Mouse (Mus musculus): Measurements from ENCODE around the gene Lpcat3. TPM values are rescaled to one million over a fixed set of nuclear protein-coding genes. Genes with fewer than 3 reads are reported as not detected.
A peak's percentile ranks its signal among the peaks of the same experiment; 100 is the strongest.

The Lpcat3 gene
- total RNA-seq, 2 experiments from 2014 or later = 42.3 to 45.3 TPM

DNA sequence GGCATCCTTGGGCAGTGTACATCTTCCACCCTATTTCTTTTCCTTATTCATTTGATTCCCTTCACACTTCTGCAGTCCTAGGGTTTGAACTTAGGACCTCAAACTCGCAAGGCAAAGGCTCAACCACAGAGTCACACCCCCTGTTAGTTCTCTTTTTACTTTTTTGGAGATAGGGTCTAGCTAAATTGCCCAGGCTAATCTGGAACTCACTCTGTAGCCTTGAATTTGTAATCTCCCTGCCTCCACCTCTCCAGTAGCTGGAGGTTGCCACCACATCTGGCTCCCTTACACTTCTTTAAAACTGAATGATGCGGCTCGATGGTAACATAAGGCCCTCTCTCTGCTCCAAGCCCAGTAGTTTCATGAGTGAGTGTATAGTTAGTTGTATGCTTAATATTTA is 71.6 kb downstream of the Lpcat3 start:
- DNase-seq (ENCODE audit: low spot score in 2 of 2) = no peak

DNA sequence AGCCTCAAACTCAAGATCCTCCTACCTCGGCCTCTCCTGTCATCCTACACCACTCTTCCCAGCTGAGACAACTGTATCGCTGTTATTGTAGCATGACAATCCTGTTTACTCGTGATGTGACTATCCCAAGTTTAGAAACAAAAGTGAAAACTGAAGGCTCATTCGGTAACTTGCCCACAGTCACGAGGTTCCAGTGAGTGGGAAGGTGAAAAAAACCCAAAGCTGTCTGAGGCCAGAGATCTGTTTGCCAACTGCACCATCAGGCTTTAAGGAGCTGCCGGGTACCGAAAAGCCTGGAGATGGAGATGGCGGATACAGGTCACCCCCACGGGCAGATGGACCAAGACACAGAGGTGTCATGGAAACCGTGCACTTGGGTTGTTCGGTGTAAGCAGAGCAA is 74.2 kb downstream of the Lpcat3 start:
- no peak for DNase-seq (ENCODE audit: low spot score in 2 of 2)

DNA sequence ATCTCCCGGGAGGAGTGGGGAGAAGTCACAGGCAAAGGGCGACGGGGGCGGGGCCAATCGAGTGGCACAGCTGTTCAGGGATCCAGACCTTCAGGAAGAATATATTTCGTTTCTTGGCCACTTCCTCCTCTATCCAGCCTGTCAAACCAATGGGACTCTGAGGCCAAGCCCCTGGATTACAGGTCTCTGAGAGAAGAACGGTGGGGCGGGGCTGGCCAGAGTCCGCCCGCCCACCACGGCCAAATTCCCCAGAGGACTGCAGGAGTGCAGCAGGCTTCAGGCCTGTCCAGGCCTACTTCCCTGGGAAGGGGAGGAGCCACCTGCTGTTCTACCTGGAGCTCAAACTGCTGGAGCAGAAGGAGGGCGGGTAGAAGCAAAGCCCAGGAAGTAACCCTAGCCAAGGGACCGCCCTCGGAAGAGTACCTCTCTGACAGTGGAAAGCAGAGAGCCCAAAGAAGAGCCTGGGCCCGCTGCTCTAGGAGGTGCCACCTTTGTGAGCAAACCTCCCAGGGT is 75.7 kb downstream of the Lpcat3 start, which contains the start of gene Ptpn6:
Gene Ptpn6, minus strand, starts transcription at position 204 of the 513 bp plus-strand sequence.
- no peak for DNase-seq (ENCODE audit: low spot score in 2 of 2)

DNA sequence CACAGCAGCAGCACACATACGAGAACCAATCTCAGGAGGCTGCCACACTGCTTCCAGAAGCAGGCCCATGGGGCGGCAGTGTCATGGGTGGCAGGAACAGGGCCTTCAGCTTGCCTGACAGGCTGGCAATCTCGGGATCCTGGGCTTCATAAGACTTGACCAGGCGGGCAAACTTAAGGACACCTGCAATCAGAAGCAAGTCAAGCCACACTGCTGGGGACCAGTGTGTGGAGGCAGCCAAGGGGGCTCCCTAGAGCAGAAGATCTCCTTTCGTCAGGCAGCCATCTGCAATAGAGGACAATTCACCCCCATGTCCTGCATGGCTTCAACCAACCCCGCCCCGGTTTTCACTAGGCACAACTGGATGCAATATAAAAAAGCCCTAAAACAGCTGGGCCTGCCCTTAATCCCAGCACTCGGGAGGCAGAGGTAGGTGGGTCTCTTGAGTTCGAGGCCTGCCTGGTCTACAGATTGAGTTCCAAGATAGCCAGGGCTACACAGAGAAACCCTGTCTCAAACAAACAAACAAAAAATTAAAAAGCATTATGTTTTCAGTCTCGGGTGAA is 76.5 kb downstream of the Lpcat3 start:
- DNase-seq (ENCODE audit: low spot score in 2 of 2) = no peak

DNA sequence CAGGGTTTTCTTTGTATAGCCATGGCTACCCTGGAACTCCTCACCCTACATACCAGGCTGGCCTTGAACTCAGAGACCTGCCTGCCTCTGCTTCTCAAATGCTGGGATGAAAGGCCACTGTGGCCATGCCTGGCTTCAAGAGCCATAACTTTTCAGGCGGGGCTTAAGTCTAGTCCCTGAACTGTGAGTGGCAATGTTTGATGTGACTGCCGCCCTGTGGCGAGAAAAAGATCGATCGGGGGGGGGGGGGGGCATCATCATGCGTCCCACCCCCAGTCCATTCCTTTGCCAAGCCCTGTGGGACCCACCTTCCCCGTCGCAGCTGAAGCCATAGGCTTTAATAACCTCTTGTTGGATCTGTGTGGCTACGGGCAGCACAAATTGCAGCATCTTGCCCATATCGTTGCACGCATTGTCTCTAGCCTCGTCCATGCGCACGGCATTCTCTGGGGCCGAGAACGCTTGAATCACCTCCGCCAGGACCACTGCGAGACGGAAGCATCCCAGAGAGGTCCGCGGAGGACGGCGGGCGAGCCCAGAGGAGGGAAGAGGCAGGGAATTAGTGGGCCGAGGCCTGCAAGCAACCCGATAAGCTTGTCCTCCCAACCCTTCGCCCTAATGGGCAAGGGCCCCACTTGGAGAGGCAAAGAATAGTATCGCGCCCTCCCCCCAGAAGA is 77.5 kb downstream of the Lpcat3 start:
- peak in 1 of 2 experiments; percentile 68 for DNase-seq (ENCODE audit: low spot score in 2 of 2)

DNA sequence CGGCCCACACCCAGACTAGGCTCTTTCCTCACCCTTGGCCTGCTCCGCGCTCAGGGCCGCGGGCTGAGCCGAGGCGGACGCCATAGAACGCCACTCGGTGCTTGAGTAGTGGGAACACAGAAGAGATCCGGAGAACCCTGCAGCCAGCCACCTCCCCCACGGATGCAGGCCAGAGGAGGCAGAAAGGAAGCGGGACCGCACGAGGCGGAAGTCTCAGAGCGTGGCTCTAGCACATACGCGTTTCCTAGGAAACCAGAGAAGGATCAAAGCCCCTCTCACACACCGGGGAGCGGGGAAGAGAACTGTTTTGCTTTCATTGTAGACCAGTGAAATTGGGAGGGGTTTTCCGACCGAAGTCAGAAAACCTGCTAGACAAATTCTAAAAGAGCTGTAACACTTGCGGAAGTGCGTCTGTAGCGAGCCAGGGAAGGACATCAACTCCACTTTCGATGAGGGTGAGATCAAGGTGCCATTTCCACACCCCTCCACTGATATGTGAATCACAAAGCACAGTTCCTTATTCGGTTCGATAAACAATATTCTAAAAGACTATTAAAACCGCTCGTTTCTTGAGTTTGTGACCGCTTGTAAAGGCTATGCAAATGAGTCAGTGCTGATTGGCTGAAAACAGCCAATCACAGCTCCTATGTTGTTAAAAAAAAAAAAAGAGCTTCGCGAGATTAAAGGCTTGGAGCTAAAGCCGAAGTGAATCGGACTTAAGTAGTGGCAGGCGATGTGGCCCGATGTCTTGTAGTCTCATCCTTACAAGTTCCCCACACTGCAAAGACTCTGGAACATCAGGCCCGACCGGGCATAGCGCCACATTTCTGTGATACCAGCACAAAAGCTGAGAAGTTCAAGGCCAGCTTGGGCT is 78.3 kb downstream of the Lpcat3 start, which contains the start of gene Grcc10:
Gene Grcc10, minus strand, starts transcription at position 487 of the 874 bp plus-strand sequence.
- peak; percentile 92 to 93 for DNase-seq (ENCODE audit: low spot score in 2 of 2)

DNA sequence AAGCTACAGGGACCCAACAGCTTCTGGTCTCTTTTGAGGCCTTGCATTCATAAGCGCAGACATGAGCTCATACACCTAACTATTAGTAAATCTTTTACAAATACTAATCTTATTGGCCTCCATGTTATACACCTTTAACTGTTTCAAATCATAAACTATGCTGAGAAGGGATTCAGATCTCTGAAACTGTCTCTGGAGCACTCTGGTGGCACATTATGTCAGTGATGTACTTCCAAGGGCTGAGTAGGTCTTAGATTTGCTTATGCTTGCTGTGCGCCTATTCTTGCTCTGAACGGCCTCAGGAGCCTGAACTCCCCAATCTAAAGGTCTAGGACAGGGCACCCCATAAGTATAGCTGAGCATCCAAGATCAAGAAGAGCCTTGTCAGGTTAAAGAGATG is 79.0 kb downstream of the Lpcat3 start:
- no peak for DNase-seq (ENCODE audit: low spot score in 2 of 2)

DNA sequence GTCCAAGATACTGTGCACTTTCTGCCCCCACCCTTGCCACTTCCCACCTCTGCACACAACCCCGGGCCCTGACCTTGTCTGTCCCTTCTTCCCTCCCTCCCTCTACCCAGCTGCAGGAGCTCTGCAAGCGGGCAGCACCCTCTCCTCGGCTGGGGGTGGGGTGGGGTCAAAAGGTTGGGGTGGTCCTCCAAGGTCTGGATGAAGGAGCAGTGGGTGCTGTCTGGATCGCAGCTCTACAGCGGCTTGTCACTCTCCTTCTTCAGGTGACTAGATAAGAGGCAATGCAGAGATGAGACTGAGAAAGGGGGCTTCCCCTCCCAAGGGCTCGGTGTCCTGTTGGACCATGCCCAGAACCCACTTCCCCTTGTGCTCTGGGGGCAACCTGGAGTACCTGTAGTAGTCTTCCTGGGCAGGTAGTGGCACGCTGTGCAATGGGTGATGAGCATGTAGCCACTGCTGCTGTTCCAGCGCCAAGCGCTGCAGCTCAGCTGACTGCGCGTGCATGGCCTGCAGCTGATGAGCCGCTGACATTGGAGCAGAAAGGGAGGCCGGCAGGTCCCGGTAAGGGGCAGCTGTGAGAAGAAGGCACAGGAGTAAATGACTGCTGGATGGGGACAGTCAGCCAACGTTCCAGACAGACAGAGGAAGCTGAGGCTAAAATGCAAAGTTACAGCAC is 80.2 kb downstream of the Lpcat3 start:
- no peak for DNase-seq (ENCODE audit: low spot score in 2 of 2)

DNA sequence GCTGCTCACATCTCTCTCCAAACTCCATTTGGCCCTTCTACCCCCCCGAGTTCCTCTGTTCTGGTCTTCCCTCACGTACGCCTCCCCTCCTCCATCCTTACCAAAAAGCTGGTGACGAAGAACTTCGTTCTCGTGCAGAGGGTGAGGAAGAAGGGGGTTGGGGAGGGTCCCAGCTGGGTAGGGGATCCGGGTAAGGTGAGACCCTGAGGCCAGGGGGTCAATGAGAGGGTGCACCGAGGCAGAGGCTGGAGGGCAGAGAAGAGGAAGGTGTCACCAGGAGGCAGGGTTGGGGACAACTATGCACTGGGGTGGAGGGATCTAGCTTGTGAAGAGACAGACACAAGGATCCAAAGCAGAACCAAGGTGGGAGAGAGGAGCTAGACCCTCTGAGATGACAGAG is 80.8 kb downstream of the Lpcat3 start:
- DNase-seq (ENCODE audit: low spot score in 2 of 2) = no peak

DNA sequence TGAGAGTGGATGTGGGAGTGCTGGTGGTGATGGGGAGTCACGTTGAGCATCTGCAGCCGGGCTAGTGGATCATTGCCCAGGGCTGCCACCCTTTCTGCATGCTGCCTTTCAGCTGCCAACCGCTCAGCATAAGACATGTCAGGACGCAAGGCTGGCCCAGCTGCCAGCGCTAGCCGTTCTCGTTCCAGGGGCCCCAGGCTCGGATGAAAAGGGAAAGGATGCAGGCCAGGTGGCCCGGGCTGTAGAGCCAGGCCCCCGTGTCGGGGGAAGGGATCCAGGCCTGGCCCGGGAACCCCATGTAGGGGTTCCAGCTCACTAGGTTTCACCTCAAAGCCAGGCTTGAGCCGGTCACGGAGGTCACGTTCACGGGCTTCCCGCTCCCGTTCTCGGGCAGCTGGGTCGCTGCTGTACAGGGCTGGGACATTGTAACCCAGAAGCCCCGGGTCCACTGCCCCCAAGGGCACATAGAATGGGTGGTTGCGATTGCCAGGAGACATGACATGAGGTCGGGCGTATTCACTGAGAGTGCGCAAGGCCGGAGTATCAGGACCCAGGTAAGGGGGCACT is 82.0 kb downstream of the Lpcat3 start:
- peak in 1 of 2 experiments; percentile 40 for DNase-seq (ENCODE audit: low spot score in 2 of 2)

DNA sequence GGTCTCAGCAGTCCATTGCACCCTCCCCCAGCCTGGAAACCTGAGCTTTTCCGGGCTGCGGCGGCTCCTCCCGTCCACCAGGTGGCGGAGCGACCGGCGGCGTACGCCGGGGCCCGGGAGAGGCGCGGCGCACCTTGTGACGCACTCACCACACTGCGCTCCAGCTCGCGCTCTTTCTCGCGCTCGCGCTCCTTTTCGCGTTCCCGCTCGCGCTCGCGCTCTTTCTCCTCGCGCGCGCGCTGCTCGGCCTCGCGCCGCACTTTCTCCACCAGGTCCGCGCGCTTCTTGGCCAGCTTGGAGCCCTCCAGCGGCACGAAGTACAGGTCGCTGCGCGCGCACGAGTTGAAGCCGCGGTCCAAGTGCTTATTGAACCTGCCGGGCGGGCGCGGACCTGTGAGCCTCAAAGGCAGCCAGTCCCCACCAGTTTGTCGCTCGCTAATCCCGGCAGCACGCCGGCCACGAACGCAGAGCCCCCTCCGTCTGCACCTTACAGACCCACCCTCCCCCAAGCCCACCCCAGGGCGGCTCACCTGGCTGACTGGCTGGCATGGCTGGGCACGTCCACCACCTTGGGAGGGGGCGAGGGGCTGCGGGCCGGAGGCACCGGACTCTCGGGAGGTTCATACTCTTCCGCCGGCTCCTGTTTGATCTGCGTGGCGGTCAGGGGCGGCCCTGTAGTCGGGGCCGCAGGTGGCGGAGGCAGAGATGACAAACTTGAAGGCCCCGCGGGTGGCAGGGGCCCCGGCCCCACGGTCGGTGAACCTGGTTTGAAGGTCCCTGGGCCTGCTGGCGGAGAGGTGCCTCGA is 82.9 kb downstream of the Lpcat3 start:
- DNase-seq (ENCODE audit: low spot score in 2 of 2) = peak; percentile 94

DNA sequence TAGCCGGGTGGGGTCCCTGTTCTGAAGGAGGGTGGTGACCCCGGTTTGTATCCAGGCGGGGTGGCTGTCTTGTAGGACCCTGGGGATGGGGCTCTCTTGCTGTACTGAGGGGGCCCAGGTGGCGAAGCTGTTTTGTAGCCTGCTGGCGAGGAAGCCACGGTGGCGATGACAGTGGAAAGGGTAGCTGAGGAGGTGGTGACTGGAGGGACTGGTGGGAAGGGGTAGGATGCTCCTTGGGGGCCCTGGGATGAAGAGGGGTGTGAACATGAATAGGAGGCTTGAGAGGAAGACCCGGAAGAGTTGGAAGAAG is 83.4 kb downstream of the Lpcat3 start:
- DNase-seq (ENCODE audit: low spot score in 2 of 2) = no peak

DNA sequence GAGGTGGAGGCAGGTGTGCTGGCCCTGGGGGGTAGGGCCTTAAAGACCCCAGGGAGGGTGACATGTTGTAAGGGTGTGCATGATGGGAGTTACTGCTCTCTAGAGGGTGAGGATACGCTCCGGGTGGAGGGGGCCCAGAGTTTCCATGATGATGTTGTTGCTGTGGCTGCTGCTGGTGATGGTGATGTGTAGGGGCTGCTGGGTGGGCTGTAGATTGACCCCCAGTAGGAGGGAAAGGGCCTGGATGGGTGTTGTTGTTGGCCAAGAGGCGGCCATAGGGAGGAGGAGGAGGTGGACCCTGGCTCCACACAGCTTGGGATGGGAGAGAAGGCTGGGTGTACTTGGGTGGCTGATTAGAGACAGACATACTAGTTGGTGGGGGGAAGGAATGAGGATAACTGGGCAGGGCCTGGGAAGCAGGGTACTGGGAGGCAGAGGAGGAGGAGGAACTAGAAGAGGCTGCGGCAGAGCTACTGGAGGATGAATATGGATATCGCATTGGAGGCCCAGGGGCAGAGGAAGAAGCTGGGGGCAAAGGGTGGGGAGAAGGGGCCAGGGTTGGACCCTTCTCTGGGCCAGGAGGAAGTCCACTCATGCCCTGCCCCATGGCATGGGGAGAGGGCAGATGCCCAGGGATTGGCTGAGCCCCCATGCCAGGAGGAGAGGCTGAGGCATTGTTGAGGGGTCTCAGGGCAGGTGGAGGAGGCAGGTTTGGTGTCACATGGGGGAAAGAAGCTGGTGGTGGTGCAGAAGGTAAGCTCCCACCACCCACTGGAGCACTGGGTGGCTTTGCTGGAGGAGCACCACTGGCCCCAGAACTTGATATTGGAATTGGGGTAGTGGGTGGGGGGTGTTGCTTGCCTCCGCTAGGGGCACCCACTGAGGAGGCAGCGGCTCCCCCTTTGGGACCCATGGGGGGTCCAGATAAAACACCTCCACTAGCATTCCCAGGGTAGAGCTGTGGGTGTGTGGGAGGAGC is 84.1 kb downstream of the Lpcat3 start:
- no peak for DNase-seq (ENCODE audit: low spot score in 2 of 2)

DNA sequence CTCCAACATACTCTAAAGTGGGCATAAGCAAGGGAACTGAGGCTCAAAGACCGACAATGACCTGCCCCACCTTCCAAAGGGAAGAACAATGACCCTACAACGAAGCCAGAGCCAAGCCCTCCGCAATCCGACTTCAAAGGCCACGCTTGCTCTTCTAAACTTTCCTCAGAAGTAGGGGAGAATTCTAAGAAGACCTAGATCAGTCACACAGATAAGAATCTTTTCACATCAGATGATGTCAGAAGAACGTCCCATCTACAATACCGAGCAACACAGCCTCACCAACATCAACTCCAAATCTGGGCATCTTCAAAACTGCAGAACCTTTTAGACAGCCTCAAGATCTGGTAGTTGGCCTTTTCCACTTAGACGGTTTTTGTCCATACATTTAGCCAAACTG is 87.6 kb downstream of the Lpcat3 start:
- no peak for DNase-seq (ENCODE audit: low spot score in 2 of 2)

DNA sequence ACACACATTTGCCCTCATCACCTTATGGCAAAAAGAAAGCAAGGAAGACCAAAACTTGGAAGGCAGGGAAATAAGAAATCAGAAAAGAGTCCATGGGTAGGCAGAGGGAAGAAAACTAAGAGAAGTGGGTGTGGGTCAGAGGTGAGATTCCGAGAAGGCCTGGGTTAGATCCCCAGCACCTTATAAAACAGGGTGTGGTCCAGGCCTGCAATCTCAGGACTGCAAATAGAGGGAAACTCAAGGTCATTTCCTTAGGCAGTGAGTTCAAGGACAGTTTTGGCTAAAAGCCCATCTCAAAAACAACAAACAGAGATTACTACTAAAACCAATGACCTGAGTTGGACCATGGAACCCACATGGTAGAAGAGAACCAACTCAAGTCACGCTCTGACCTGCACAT is 91.0 kb downstream of the Lpcat3 start:
- no peak for DNase-seq (ENCODE audit: low spot score in 2 of 2)

Data from layer of hippocampus, postnatal 14 days (tissue).